Mouse (Mus musculus) limb, embryonic 11.5 days (tissue): ENCODE data around the gene Dock4. TPM values are rescaled to one million over a fixed set of nuclear protein-coding genes. Genes with fewer than 3 reads are reported as not detected.

Experiments used
- ATAC-seq: fragments of 200-750 bp; cut with Nextera tagmentation; 2 replicates; pipeline ENCODE4 v1.8.0; 2017; ENCODE audit warnings: low read depth; ENCODE audit not compliant: insufficient number of reproducible peaks, low FRiP score, low TSS enrichment
- DNase-seq: peaks from one replicate; pipeline ENCODE4 v3.0.0-alpha.2; 2015; ENCODE audit warnings: low spot score
- H3K27ac ChIP-seq: fragments of 300-500 bp; sonication (generic); replicated peaks from 2 replicates; pipeline ENCODE4 v1.5.1; 2014; ENCODE audit warnings: low read depth, mild to moderate bottlenecking, low read length
- H3K27me3 ChIP-seq: fragments of 300-500 bp; sonication (generic); 2 replicates; pipeline ENCODE4 v1.6.1; 2014; ENCODE audit warnings: mild to moderate bottlenecking, low read length, mixed read lengths; ENCODE audit not compliant: control insufficient read depth, insufficient read depth
- H3K36me3 ChIP-seq: fragments of 300-500 bp; sonication (generic); 2 replicates; pipeline ENCODE4 v1.6.1; 2014; ENCODE audit warnings: mild to moderate bottlenecking, low read length, moderate library complexity, mixed read lengths; ENCODE audit not compliant: control insufficient read depth, insufficient read depth
- H3K4me1 ChIP-seq: fragments of 300-500 bp; sonication (generic); 2 replicates; pipeline ENCODE4 v1.6.1; 2014; ENCODE audit warnings: low read length, mixed read lengths; ENCODE audit not compliant: control insufficient read depth, insufficient read depth
- H3K4me2 ChIP-seq: fragments of 300-500 bp; sonication (generic); 2 replicates; pipeline ENCODE4 v1.6.1; 2014; ENCODE audit warnings: low read depth, mild to moderate bottlenecking, moderate library complexity; ENCODE audit not compliant: severe bottlenecking
- H3K4me3 ChIP-seq: fragments of 300-500 bp; sonication (generic); 2 replicates; pipeline ENCODE4 v1.5.1; 2014; ENCODE audit warnings: low read depth, low read length
- H3K9ac ChIP-seq: fragments of 300-500 bp; sonication (generic); 2 replicates; pipeline ENCODE4 v1.6.1; 2014; ENCODE audit warnings: mild to moderate bottlenecking, low read length
- H3K9me3 ChIP-seq: fragments of 300-500 bp; sonication (generic); 2 replicates; pipeline ENCODE4 v1.6.1; 2016; ENCODE audit warnings: low read length; ENCODE audit not compliant: control insufficient read depth
- WGBS: fragments of 180-500 bp; shearing (Covaris S2); extraction: QIAGEN DNeasy Blood & Tissue Kit; methylation state at CpG from one replicate; pipeline ENCODE4 v1.1.7; 2014; 5-methylcytosine and 5-hydroxymethylcytosine counted together
- polyA plus RNA-seq: library from polyadenylated mRNA; unstranded; fragments of >200 nt; fragmentation: Nextera tagmentation; extraction: Ambion mirVana; gene quantifications from 2 replicates; pipeline ENCODE4 v1.2.1, GENCODE M21; 2014

The Dock4 gene
- polyA plus RNA-seq, 1 experiment from 2014 or later = 13.5 TPM

DNA sequence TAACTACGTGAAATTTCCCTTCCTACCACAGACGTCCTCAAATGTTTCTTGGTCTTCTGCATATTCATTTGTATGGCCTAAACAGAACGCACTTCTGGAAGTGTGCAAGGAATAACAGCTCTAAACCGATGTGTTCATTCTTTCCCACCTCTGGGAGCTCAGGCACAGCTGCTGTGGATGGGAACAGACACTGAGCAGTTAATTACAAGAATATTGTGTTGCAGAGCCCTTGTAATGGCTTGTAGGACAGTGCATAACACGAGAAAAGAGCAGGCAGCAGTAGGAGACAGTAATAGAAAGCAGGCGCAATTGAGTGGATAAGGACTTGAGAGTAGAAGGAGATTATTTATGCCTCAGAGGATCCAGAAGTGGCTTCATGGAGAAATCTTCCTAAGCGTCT, 188.4 kb downstream of the Dock4 start:
- WGBS = 83% methylated on average over 7 of the region's 7 CpGs
- Histone ChIP-seq H3K9ac (no peak overlapping the region), H3K4me1 (no peaks in the 10 kb centered on the region), H3K4me3 (no peak overlapping the region), H3K9me3 (no peaks in the 10 kb centered on the region), H3K4me2 (no peak overlapping the region), H3K27ac (no peak overlapping the region), H3K27me3 (no peaks in the 10 kb centered on the region), H3K36me3 (no peaks in the 10 kb centered on the region)
- ATAC-seq (no peak), DNase-seq (no peak)

DNA sequence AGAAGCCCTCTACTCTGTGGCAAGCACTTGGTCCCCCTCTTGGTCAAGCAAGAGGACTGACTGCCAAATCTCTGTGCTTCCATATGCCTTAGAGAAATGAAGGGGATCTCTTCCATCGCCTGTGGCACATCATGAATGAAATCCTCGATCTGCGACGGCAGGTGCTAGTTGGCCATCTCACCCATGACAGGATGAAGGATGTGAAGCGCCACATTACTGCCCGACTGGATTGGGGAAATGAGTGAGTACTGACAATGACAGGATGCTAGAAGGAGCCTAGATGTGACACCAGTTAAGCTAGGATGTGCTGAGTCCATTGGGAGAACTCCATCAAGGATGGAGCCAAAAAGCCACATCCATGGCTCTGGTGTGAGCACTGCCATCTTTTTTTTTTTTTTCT, 190.2 kb downstream of the Dock4 start:
- Histone ChIP-seq H3K27ac (no peak overlapping the region), H3K9me3 (no peaks in the 10 kb centered on the region), H3K27me3 (no peaks in the 10 kb centered on the region), H3K4me3 (no peak overlapping the region), H3K9ac (no peak overlapping the region), H3K36me3 (no peaks in the 10 kb centered on the region), H3K4me2 (no peak overlapping the region), H3K4me1 (no peaks in the 10 kb centered on the region)
- WGBS = 94% methylated on average over 6 of the region's 6 CpGs
- no peak for DNase-seq
- ATAC-seq = no peak

DNA sequence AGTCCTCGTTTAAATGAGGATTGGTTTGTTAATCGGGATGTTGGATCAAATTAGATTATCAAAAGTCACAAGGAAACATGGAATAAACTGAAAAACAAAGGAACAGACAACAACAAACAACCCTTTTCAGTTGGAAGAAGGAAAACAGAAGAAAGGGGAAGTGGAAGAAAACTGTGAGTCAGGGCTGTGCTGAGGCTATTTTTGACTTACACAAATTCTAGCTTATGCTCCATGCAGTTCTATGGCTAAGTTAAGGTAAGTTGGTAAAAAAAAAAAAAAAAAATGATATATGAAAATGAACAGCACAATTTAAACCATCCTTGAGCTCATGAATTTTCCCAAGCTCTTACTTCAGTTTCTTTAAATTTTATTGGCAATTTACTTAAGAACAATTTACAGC, 191.7 kb downstream of the Dock4 start:
- Histone ChIP-seq H3K27ac (no peak overlapping the region), H3K4me3 (no peak overlapping the region), H3K27me3 (no peaks in the 10 kb centered on the region), H3K9me3 (no peaks in the 10 kb centered on the region), H3K9ac (no peak overlapping the region), H3K4me2 (no peak overlapping the region), H3K36me3 (no peaks in the 10 kb centered on the region), H3K4me1 (no peaks in the 10 kb centered on the region)
- ATAC-seq (no peak), DNase-seq (no peak)
- WGBS = 80% methylated on average over 2 of the region's 2 CpGs

DNA sequence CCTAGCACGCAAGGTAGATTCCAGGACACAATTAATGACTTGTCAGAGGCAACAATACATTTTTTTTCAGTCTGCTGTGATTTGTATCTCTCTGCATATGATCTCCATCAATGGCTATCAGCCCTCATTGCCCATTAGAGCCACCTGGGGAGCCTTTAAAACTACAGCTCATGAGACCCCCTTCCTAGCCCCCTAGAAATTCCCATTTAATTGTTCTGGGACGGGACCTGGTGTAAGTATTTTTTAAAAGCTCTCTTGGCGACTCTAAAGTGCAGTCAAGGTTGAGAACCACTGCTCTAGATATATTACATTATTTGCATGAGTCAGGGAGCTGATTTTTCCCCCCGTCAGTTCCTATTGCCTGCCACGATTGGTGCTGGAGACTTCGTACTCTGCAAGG, 200.1 kb downstream of the Dock4 start:
- no peak for DNase-seq
- whole genome bisulfite sequencing = 85% methylated on average over 6 of the region's 6 CpGs

DNA sequence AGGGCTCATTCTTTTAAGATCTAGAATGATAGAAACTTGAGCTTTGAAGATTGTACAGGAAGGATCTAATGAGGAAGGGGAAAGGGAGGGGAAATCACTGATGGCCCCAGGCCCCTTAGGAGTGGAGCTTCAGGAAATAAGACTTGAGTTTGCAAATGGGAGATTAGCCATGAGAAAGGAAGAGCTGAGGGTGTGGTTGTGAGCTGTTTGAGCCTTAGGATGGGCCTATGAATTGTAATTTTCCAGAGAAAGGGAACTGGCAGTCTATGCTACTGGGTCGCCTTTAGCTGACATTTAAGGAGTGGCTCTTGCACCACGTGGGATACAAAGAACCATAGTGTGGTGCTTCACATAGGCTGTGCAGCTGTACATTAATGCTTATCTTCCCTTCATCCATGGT, 208.6 kb downstream of the Dock4 start:
- no peaks in the 10 kb centered on the region for H3K4me1 ChIP-seq
- H3K27ac ChIP-seq = no peak overlapping the region
- 92% methylated on average over 2 of the region's 2 CpGs for WGBS
- ATAC-seq (no peak), DNase-seq (no peak)
- H3K36me3 ChIP-seq = no peaks in the 10 kb centered on the region
- no peak overlapping the region for H3K4me2 ChIP-seq
- no peaks in the 10 kb centered on the region for H3K9me3 ChIP-seq
- H3K4me3 ChIP-seq = no peak overlapping the region
- H3K9ac ChIP-seq = no peak overlapping the region
- H3K27me3 ChIP-seq = no peaks in the 10 kb centered on the region

More for the DNA sequence above, 200.1 kb downstream of the Dock4 start:
- no peak for ATAC-seq
- Histone ChIP-seq H3K36me3 (no peaks in the 10 kb centered on the region), H3K4me1 (no peaks in the 10 kb centered on the region), H3K4me2 (no peak overlapping the region), H3K27ac (no peak overlapping the region), H3K27me3 (no peaks in the 10 kb centered on the region), H3K9me3 (no peaks in the 10 kb centered on the region), H3K9ac (no peak overlapping the region), H3K4me3 (no peak overlapping the region)

DNA sequence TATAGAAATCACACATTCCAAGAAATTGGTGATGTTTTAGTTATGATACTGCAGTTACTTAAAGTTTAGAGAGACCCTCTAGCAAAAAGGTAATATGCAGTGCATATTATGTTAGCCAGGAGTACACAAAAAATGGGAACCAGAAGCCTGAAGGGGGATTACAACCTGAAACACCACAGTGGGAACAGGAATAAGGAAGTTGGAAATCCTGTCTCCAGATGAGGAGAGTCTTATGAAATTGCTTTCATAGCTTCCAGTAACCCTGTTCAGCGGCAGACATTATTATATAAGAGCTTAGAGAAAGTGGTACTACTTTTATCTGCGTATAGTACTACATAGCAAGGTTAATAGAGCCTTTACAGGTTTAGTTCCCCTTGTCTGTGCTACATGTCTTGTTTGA, 210.1 kb downstream of the Dock4 start:
- H3K4me3 ChIP-seq = no peak overlapping the region
- WGBS = 95% methylated on average over 2 of the region's 2 CpGs
- no peaks in the 10 kb centered on the region for H3K9me3 ChIP-seq
- DNase-seq (no peak), ATAC-seq (no peak)
- no peak overlapping the region for H3K27ac ChIP-seq
- H3K4me2 ChIP-seq = no peak overlapping the region
- no peak overlapping the region for H3K9ac ChIP-seq
- H3K4me1 ChIP-seq = no peaks in the 10 kb centered on the region
- no peaks in the 10 kb centered on the region for H3K36me3 ChIP-seq
- no peaks in the 10 kb centered on the region for H3K27me3 ChIP-seq

DNA sequence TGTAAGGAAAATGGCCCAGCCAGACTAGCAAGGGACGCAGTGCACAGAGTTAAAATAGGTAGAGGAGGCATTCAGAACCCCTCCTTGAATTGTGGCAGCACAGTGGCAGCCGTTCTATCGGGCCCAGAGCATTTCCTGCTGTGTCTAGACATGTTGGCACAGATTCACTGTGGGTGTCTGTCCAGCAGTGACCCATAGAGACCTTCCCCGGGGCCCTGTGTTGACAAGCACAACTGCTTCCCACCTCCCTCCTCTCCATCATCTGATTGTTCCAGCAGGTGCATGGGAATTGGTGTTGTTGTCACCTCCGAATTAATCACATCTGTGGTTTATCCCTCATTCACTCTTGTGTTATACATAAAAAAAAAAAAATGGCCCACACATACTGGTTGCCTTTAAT, 210.7 kb downstream of the Dock4 start:
- no peaks in the 10 kb centered on the region for H3K27me3 ChIP-seq
- DNase-seq (no peak), ATAC-seq (no peak)
- no peak overlapping the region for H3K4me3 ChIP-seq
- H3K4me1 ChIP-seq = no peaks in the 10 kb centered on the region
- no peak overlapping the region for H3K4me2 ChIP-seq
- WGBS = 72% methylated on average over 5 of the region's 5 CpGs
- no peak overlapping the region for H3K27ac ChIP-seq
- no peaks in the 10 kb centered on the region for H3K36me3 ChIP-seq
- H3K9ac ChIP-seq = no peak overlapping the region
- H3K9me3 ChIP-seq = no peaks in the 10 kb centered on the region

DNA sequence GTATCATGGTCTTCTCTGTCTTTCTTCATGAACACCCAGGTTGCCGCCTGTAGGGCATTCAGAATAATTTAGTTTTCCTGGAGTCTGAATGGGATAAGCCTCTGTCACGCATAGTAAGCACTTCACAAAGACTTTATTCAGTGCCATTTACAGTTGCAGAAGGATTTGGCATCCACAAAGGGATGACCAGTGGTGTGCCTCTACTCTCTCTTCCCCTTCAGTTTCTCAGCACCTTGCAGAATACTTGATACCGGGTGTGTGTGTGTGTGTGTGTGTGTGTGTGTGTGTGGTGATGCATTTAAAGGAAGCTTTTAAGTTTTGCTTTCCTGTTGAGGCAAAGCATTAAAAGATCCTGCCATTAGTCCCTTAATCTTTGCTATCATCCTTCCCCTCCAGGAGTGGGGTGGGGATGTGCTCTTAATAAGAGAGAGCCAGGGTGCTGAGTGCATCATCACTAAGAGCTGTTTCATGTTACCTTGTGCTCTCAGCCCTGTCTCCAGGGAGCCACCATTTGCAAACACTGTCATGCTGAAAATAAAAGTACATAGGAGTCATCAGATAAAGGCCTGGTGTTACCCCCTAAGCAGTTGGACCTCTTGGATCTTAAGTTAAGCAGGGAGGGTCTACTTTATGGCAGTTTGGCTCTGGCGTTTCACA, 211.6 kb downstream of the Dock4 start:
- 83% methylated on average over 4 of the region's 4 CpGs for WGBS
- ATAC-seq = no peak
- no peaks in the 10 kb centered on the region for H3K4me1 ChIP-seq
- no peak for DNase-seq
- no peak overlapping the region for H3K9ac ChIP-seq
- no peaks in the 10 kb centered on the region for H3K27me3 ChIP-seq
- H3K36me3 ChIP-seq = no peaks in the 10 kb centered on the region
- H3K4me3 ChIP-seq = no peak overlapping the region
- no peak overlapping the region for H3K4me2 ChIP-seq
- no peaks in the 10 kb centered on the region for H3K9me3 ChIP-seq
- no peak overlapping the region for H3K27ac ChIP-seq

DNA sequence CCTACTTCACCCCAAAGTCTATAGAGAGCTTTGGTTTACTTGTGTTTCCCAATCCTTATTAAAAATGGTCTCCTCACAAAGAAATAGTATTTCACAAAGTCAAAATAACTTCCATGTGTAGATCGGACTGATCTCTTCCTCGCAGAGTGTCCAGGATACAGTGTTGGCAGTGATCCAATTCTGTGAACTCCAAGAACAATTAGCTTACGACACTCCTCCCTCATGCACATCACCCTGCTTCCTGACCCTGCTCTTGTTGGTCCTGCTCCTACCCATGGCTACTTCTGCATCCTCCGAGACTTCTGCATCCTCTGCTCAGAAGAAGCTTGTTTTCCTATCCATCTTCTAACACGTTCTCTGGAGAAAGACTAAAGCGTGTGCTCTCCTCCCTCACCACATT, 213.9 kb downstream of the Dock4 start:
- no peak for DNase-seq
- Histone ChIP-seq H3K27me3 (no peaks in the 10 kb centered on the region), H3K4me3 (no peak overlapping the region), H3K36me3 (no peaks in the 10 kb centered on the region), H3K9me3 (no peaks in the 10 kb centered on the region), H3K4me2 (no peak overlapping the region), H3K27ac (no peak overlapping the region), H3K9ac (no peak overlapping the region), H3K4me1 (no peaks in the 10 kb centered on the region)
- 89% methylated on average over 6 of the region's 6 CpGs for WGBS
- no peak for ATAC-seq
